Mouse (Mus musculus): Measurements from ENCODE around the gene 1700001O22Rik. TPM values are rescaled to one million over a fixed set of nuclear protein-coding genes. Genes with fewer than 3 reads are reported as not detected.

The 1700001O22Rik gene
- total RNA-seq, 4 experiments from 2014 or later = 7.7 to 9.5 (median 9.3) TPM

DNA sequence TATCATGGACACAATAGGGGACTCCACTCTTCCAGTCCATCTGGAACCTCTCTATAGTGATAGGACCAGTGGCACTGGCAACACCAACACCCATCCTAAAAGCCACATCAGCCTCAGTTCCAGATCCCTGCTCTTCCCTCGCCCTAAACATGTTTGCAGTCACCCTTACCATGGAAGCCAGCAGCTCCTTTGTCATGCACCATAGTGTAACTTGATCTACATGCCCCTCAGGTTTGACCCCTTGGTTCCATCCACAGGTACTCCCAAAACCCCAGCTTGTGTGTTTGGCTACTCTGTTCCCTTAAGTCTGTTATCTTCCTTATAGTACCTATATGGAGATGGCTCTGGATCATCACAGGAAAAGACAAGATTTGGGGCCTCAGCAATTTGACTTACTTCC is 12.9 kb upstream of the 1700001O22Rik start:
- DNase-seq (ENCODE audit: low spot score in 2 of 2) = no peak

- DNase-seq (ENCODE audit: low spot score in 2 of 2) = no peak
These were observed 7.1 kb upstream of the 1700001O22Rik start for GRCm38 (mm10) chr2:30810573-30810972.

- DNase-seq (ENCODE audit: low spot score in 2 of 2) = no peak
These were observed 6.0 kb upstream of the 1700001O22Rik start for GRCm38 (mm10) chr2:30809503-30809902.

- DNase-seq (ENCODE audit: low spot score in 2 of 2) = no peak
These were observed 4.8 kb upstream of the 1700001O22Rik start for GRCm38 (mm10) chr2:30808296-30808655.

DNA sequence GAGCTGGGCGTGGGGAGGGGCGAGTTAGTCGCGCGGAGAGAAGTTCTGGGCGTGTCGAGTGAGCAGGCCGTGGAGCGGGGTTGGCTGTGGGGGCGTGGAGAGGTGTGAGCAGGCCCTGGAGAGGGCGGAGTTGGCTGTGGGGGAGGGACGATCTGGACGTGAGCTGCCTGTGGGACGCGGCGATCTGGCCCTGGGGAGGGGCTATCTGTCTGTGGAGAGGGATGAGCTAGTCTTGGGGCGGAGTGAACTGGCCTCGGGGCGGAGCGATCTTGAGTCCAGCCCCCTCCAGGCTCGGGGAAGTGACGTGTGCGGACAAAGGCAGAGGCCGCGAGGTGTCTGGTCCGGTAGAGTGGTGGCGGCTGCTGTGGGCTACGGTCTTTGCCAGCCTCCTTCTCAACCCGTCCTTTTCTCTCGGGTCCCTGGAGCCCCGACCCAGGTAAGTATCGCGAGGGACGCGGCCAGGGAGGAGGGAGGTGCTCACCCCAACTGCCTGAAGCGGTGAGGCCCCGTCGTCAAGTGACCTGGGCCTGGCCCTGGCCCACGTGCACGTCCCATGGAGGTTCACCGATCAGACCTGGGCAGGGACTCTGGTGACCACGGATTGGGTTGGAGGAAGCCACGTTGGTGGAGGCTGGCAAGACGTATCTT is 4.3 kb upstream of the 1700001O22Rik start, which contains the start of gene Ntmt1:
Ntmt1 (plus strand) TSS at position 179 of the 648 bp plus-strand sequence.
- DNase-seq (ENCODE audit: low spot score in 2 of 2) = peak; percentile 90 to 99

DNA sequence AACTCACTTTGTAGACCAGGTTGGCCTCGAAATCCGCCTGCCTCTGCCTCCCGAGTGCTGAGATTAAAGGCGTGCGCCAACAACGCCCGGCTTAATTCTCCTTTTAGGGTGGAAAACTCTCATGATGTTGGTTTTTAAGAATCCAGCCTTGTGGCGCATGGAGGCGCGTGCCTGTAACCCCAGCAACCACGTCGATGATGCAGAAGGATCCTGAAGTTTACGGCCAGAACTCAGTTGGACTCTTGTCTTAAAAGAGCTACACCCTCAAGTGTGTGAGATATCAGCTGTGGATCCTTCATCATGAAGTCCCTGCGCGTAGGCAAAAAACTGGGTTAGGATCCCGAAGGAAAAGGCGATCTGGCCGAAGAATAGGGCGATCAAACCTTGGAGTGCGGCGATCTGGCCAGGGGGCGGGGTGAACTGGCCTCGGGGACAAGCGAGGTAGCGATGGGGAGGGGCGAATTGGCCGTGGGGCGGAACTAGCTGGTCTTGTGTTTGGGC is 3.7 kb upstream of the 1700001O22Rik start:
- DNase-seq (ENCODE audit: low spot score in 2 of 2) = no peak

DNA sequence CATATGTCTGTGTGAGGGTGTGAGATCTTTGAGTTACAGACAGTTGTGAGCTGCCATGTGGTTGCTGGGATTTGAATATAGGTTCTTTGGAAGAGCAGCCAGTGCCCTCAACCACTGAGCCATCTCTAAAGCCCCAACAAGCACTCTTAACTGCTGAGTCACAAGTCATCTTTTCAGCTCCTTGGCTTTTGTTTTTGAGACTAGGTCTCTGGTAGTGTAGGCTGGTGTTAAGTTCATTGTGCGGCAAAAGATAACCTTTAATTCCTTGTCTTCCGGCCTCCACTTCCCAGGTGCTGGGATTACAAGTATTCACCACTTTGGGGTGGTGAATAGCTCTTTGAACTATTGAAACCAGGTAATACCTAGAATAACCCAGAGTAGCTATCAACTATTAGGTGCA is 2.5 kb upstream of the 1700001O22Rik start:
- DNase-seq (ENCODE audit: low spot score in 2 of 2) = no peak

DNA sequence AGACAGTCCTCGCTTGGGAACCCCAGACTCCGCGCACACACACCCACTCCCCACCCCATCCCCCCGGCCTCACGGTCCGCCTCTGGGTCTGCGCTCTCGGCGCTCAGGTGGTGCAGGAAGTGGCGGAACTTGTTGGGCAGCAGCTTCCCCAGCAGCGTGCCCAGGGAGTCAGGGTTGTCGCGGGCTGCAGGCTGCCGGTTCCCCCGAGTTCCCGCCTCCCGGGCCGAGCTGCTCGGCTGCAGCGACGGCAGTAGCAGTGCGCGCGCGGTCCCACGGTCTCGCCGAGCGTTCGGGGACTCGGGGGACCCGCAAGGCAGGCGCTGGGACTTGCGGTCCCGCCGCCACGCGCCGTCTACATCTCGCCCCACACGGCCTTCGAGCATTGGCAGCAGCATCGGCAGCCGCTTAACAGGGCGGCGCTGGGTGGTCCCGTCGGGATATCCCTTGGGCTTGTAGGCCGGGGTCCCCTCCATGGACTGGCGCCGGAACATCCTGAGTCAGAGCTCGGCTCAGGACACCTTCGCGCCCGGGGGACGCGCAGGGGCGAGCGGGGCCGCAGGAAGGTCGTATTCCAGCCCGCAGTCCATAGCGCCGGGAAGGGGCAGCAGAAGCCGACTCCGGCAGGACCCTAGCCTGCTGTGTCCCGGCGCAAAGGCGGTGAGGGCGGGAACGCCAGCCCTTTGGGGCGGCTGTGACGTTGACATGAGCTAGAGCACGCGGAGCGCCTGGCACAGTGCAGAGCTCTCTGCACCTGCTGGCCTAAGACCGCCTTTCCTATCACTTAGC is 2.2 kb downstream of the 1700001O22Rik start:
- peak in 1 of 2 experiments; percentile 38 for DNase-seq (ENCODE audit: low spot score in 2 of 2)

- no peak for DNase-seq (ENCODE audit: low spot score in 2 of 2)
These were observed 2.8 kb downstream of the 1700001O22Rik start for GRCm38 (mm10) chr2:30800671-30801066.

DNA sequence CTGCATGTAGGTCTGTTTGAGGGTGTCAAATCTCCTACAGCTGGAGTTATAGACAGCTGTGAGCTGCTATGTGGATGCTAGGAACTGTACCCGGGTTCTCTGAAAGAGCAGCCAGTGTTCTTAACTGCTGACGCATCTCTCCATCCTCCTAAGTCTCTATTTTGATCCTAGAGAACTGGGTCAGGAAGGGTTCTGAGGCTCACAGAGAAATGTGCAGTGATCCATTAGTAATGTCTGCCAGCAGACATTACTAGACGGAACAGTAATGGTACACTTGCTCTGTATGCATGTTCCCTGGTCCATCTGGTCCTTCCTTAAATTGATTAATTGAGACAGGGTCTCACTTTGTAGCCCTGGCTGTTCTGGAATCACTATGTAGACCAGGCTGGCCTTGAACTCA is 4.0 kb downstream of the 1700001O22Rik start:
- DNase-seq (ENCODE audit: low spot score in 2 of 2) = no peak

GRCm38 (mm10) chr2:30796382-30796781 is 7.1 kb downstream of the 1700001O22Rik start:
- DNase-seq (ENCODE audit: low spot score in 2 of 2) = peak; percentile 44 to 96

- no peak for DNase-seq (ENCODE audit: low spot score in 2 of 2)
These were observed 7.6 kb downstream of the 1700001O22Rik start for GRCm38 (mm10) chr2:30795889-30796275.

GRCm38 (mm10) chr2:30795271-30795888 is 8.1 kb downstream of the 1700001O22Rik start:
- no peak for DNase-seq (ENCODE audit: low spot score in 2 of 2)

DNA sequence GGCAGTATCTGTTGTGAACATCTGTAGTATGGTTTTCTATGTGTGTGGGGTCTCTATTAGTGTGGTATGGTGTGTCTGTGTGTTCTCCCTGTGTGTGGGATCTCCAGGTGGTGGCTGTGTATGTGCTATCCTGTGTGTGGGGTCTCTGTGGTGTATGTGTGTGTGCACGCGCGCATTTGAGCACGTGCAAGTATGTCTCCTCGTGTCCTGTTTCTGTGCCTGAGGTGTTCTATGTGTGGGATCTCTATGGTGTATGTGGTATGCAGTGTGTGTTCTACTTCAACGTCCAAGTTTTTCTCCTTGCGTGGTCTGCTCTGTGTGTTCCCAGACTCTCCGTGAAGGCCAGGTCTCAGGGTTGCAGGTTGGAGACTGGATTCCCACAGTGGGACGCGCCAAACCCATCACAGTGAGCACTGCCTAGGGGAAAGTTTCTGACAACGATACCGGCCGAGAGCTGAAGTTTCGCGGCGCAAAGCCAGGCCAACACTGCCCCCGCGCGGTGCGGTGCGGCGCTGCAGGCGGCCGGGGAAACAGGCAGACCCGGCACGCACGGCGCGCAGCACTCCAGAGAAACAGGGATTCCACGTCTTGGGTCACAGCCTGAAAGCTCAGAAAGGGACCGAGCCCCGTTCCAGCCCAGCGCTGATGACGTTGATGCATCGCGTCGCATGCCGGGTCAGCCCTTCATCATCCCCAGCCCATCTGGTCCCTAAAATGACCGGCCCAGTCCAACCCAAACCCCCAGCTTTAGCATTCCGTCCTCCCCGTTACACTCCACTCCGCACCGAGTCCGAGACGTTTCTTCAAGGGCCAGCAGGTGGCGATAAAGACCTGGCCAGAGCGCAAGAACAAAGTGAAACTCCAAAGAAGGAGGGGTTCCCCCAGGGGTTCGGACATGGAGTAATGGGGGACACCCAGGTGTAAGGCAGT is 9.0 kb downstream of the 1700001O22Rik start:
- peak; percentile 81 to 99 for DNase-seq (ENCODE audit: low spot score in 2 of 2)

DNA sequence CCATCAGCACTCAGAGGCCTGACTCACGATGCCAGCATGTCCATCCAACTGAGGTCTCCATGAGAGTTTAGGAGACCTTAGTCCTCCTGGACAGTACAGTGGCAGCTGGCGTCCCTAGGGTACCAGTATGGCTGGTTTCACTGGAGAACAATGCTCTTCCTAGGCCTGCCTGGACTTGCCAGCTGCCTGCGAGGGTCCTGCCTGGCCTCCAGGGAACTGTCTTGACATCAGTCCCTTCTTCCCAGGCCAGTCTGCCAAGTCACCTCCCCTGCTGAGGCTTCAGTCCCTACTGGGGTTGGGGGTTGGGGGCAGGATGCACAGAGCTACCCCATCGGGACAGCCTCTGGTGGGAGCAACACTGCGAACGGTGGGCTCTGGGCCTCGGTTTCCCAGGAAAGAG is 11.4 kb downstream of the 1700001O22Rik start:
- no peak for DNase-seq (ENCODE audit: low spot score in 2 of 2)

DNA sequence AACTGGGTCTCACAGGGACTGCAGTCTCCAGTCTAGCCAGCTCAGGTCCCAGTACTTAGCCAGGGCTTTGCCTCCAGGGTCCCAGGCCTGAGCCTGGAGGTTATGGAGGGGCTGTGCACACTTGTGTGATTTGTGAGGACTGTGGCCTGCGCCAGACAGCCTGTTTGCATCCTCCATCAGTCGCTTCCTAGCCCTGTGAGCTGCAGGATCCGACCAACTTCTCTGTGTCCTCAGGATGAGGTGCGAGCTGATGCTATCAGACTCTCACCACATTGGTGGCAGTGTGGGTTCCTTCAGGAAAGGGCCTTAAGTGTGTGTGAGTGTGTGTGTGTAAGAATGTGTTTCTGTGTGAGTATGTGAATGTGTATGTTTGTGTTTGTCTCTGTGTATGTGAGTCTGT is 16.0 kb downstream of the 1700001O22Rik start:
- DNase-seq (ENCODE audit: low spot score in 2 of 2) = no peak

DNA sequence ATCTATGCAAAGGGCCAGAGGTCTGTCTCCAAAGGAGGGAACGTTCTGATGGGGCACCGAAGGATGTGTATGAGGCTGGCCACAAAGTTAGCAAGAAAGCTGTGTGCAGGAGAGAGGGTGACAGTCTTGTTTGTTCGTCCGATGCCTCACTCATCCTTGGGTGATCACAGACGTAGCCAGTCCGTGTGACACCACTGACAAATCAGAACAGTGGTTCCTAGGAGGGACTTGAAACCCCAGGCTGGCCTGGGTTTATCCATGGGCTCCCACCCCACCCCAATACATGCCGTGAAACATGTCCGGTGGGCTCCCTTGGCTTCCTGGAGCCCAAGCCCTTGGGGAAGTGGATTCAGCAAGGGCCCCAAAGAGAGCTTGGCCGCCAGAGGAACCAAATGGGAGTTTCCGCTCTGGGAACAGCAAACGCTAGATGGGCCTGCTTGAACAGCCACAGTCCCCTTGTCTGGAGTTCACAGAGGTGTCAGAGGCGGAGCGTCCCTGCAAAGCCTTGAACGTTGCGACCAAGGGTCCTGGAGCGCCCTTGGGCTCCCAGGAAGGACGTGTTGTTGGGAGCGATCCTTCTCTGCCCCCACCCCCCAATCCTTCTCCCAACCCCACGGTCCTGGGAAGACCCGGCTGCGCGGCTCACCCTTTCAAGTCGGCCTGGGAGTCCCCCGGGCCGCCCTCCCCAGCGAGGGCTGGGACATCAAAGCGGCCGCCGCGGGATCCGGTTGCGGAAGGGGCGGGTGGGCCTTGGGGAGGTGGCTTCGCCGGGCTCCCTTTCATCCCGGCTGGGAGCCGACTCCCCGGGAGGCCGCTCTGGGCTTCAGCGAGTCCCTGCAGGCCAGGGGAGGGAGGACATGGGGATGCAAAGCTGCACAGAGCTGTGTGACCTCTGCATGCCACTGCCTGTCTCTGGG is 19.1 kb downstream of the 1700001O22Rik start:
- no peak for DNase-seq (ENCODE audit: low spot score in 2 of 2)

- DNase-seq (ENCODE audit: low spot score in 2 of 2) = peak in 1 of 2 experiments; percentile 72
These were observed 20.1 kb downstream of the 1700001O22Rik start for GRCm38 (mm10) chr2:30783346-30783745.

DNA sequence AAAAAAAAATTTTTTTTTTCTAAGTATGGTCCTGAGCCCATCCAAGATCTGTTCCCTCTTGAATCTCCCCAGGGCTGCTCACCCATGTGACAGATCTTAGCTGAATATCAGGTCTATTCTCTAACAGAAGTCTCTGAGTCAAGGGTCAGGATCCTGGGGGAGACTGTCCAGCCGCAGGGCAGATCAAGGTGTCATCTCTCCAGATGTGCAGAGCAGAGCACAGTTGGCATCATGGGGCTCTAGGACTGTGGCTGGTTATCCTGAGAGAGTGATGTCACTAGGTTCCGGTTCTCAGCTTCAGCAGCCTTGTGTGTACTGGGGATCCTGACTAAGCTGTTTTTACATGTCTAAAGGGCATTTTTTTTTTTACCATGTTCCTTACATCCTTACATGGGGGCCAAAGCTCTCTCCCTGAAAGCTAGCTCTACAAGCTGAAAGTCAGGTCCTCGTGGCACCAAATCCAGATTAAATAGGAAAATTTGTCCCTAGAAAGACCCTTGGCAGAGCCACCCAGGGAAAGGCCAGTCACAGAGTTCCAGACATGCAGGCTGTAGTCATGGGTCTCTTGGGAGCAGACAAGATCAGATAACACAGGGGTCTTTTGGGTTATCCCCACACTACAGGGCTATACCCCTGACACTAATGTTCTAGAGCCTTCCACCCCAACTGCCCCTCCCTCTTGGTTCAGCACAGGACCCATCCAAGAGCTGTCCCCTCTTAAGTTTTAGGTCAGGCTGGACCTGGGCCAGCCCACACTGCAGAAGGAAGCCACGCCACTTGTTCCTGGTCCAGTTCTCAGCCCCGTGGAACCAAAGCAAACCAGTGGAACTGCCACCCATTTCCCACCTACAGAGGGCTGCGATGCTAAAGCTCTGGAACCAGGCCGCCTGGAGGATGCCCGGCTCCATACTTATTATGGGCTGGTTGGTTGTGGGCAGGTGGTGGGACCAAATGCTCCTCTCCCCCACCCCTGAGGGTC is 20.9 kb downstream of the 1700001O22Rik start:
- DNase-seq (ENCODE audit: low spot score in 2 of 2) = no peak

Measured in left cerebral cortex, adult 8-10 months (tissue).